Mouse (Mus musculus) left cerebral cortex, postnatal 10 days (tissue): ENCODE measurements around the gene Ramp1. TPM values are rescaled to one million over a fixed set of nuclear protein-coding genes. Genes with fewer than 3 reads are reported as not detected.

Experiments used
- DNase-seq, 2 experiments: peaks; one replicate each; pipeline ENCODE4 v3.0.0; 2021 to 2022; ENCODE audit warnings: low spot score in 2 of 2, mixed read lengths in 1 of 2; ENCODE audit errors: extremely low spot score in 1 of 2
- intact Hi-C: fragments of 180-260 bp; cut with DNase I; formaldehyde crosslinking; loops from one replicate; pipeline ENCODE4 v1.15.1; 2025
- total RNA-seq, 2 experiments: library from RNA; stranded (reverse); gene quantifications; 2 replicates each; pipeline ENCODE4 v1.2.3; 2021

Gene Ramp1
- total RNA-seq, 2 experiments from 2014 or later: 33.9 to 37.5 TPM

DNA sequence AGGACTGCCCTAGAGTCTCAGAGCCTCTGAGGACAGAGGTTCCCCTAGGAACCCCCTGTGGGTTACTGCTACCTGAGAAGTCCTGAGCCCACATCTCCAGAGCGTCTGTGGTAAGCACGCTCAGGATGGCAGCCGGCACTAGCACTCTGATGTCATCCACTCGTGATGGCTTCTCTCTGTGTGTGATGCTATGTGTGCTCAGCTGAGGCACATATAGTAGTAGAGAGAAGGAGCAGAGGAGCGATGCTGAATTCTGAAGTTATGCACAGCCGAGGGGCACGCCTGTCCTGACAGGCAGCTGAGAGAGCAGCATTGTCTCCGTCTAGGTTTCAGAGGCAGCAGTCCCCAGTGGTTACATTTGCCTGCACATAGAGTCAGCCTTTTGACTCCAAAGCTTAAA lies 12.6 kb downstream of the Ramp1 start:
- intact Hi-C loops: no loop called here
- DNase-seq: peak in 1 of 2 experiments; percentile 9

DNA sequence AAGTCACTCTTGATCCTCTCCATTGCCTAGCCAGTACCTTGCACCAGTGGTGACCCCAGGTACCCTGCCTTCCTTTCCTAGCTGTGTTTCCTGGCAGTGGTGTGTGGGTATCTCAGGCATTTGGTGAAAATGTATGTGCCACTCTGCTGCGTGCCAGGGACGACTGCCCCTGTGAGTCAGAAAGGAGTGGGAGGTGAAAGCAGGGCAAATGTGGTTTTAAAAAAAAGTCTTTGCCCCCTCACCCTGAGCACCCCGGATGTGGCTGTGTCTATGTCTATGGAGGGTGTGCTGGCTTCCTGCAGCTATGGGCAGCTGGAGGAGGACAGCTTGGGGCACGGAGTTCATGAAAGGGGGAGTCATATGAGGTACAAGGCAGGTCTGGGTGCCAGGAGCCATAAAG lies 13.6 kb downstream of the Ramp1 start:
- DNase-seq: peak in 1 of 2 experiments; percentile 11
- intact Hi-C loops: no loop called here

DNA sequence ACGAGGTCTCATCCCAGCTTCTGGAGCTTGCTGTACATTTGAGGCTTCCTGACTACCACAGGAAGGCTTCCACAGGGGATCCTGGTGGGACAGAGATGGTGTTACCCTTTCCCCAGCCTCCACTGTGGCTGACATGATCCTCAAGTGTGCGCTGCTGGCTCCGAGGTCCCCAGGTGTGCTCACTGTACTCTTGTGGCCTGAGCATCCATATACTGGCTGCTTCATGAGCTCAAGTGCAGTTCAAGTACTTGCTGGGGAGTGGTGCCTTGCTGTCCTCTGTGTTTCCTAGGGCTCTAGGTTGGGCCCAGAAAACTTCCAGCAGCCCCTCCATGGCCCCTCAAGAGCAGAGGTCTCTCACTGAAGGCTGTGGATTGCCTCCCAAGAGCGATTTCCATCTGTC lies 14.1 kb downstream of the Ramp1 start:
- intact Hi-C loops: no loop called here
- no peak for DNase-seq

DNA sequence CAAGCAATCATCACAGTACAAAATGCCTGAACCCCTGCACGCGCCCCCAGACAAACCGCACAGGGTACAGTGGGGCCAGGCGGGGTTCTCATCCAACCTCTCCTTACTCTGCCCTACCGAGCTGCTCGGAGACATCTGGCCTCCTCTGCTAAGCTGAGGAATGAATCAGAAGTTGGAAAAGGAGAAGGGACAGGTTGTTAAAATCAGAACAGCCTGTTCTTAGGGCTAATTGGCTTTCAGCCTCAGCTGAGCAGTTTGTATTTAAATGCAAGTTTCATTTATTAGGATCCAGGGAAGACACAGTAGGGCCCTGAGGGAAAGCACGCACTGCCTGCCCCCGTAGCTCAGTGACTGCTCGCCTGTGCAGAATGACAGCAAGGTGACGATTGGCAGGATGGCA lies 20.2 kb downstream of the Ramp1 start:
- peak in 1 of 2 experiments; percentile 28 for DNase-seq
- intact Hi-C loops: no loop called here

DNA sequence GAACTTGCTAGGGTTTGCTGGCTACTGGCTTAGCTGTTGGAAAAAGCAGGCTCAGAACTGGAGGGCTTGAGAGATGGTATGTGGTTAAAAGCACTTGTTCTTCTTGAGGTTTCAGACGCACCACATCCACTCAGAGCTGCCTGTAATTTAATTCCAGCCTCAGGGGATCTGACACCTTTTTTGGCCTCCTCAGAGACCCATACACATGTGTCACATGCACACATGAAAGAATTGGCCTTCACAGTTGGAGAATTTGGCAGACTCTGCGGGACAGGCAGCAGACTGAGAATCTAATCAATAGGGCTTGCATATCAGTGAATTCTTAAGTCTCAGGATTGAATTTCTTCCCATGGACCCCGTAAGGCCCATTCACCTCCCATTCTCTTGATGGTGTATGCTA lies 21.5 kb downstream of the Ramp1 start:
- intact Hi-C loops: no loop called here
- no peak for DNase-seq

DNA sequence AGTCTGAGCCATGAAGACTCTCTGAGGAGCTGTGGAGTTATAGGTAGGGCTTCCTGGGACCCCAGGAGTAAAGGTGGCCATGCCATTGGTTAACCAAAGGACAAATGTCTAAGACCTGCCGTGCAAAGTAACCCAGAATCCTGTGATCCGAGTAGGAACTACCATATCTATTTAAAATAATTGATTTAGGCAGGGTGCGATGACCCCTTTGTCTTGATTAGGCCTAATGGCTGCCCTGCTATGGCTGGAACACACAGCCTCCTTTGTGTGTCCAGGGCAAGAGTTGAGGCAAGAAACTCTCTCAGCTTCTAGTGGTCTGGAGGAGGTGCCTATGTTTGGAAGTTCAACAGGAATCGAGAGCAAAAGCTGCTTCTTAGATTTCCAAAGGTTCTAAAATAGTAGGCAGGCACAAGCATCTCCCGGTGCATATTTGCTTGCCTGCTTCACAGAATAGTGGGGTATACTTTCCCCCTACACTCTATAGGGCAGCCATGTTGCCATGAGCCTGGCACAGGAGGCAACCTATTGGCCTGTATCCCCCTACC lies 24.7 kb downstream of the Ramp1 start:
- intact Hi-C loops: no loop called here
- no peak for DNase-seq

DNA sequence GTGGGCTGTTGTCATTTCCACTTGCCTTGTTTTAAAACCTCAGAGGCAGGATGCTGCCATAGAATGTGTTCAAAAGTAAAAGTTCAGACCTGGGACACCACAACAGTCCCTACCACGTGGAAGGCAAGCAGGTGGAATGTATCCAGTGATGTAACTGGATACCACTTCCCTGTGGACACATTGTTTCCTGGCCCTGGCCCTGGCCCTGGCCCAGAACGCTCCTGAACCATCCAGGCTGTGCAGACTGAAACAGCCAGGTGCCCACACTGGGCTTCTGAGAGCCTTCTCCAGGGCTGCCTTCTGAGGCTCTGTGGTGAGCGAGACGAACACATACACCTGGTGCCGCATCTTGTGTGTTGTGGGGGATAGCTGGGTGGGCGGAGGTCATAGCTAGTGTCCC lies 26.0 kb downstream of the Ramp1 start:
- no peak for DNase-seq
- intact Hi-C loops: no loop called here

DNA sequence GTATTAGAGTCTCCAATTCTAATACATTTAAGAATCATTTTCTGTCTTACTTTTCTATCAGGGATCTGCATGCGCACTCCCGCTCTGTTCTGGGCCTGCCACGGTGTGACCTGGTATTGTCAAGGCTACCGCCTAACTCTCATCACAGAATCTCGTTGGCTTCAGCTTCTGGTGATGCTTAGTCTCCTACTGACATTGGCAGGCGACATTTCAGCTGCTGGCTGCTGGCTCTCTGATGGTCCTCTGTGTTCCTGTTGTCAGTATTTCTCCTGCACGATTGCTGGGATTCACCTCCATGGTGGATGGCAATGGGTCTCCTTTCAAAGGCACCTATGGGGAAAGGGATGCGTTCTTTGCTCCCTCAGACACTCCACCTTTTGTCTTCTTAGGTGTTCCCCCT lies 26.7 kb downstream of the Ramp1 start:
- no peak for DNase-seq
- intact Hi-C loops: no loop called here

DNA sequence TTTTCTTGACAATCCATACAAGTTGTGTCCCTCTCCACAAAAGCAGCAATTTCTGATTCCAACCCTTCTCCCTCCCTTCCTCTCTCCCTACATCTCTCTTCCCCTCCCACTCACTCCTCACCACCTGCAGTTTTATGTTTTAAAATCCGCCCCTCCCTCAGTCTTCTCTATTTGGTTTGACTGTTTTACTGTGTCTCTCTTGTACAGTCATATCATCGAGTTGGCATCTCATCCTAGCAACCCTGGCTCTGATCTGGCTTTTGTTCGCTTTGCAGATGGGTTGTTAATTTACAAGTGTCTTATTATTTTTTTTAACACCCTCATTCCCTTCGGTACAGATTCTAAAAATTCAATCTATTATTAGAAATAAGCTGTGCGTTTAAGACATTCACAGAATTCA lies 27.3 kb downstream of the Ramp1 start:
- intact Hi-C loops: no loop called here
- peak in 1 of 2 experiments; percentile 61 for DNase-seq

DNA sequence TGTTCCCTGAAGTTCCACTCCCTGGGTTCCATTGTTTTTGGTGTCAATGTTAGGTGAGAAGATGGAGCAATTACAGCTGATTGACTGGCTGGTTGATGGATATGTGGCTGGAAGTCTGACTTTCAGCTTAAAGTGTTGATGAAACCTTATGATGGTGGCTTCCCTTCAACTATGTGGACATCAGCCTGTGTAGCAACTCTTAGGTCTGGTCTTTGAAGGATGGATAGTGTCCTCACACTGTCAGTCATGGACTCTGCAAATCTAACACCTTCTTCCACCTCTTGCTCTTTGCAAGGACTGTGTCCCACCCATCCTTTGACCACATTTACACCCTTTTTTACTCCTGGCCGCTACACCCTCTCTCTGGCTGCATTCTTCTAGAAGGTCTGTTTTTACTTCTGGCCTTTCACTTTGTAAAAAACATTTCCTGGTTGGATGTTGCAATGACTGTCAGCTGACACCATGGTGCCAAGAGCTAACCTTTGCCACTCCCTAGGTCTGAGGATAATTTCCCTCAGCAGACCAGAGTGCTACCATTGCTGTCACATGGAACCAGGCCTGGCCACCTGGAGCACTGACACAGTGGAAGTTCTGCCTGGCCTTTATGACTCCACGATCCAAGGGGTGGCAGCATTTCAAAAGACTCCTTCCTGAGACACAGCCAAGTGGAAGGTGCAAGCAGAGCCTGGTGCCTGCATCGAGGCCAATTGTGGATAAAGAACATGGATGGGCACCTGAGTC lies 27.9 kb downstream of the Ramp1 start:
- DNase-seq: no peak
- intact Hi-C loops: no loop called here

DNA sequence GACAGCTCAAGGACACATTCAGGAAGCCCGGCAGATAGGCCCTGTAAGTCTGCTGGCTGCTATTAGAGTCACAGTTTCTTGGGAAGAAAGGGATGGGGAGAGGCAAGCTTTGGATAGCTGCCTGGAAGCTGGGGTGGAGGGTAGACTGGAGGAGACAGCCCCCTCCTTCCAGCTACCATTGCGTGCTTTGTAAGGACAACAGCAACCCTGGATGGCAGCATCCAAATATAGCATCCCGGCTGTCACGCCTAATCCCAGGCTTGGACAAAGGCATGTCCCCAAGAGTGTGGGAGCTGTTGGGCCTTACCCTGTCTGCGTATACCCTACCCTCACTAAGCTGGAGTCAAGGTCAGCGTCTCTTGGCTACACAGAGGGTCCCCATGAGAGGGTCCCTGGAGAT lies 29.7 kb downstream of the Ramp1 start:
- DNase-seq: peak; percentile 70 to 81
- intact Hi-C loops: no loop called here

DNA sequence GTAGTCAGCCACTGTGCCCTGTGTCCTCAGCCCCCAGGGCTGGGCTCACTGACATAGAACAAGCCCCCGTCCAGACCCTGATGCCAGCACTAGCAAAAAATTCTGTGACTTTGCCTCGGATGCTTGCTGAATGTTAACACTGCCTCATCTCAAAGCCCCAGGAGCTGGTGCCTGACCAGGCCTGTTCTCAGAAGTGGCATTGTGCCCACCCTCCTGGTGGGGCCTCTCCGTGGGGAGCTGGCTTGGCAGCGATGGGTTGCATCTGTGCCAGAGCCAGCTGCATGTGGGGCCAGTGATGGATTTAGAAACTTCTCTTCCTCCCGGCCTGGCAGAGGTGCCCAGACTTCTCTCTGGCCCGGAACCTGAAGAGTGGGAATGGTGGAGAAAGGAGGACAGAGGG lies 30.2 kb downstream of the Ramp1 start:
- intact Hi-C loops: loop anchor here (2.0 to 10.0 kb wide), 2 partner anchors 29 to 235 kb away; no protein-coding TSS in a partner anchor
- DNase-seq: peak; percentile 89 to 91

DNA sequence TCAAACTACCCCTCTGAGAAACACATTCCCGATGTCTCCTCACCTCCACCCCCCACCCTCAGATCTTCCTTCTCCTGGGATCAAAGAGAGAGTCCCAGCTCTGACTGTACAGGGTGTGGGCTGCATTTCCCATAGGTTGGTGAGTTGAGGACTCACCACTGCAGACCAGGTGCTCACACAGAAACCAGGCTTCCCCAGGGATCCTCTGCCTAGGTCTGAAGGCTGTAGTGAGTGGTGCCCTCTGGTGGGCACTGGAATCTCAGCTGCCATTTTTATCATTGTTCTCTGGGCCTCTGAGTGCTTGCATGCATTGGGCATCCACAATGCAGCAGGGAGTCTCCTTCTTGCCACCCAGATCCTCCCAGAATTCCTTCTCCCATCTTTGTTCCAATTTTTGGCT lies 31.5 kb downstream of the Ramp1 start:
- intact Hi-C loops: loop anchor here (2.0 to 10.0 kb wide), 2 partner anchors 30 to 236 kb away; no protein-coding TSS in a partner anchor
- peak; percentile 48 to 64 for DNase-seq

DNA sequence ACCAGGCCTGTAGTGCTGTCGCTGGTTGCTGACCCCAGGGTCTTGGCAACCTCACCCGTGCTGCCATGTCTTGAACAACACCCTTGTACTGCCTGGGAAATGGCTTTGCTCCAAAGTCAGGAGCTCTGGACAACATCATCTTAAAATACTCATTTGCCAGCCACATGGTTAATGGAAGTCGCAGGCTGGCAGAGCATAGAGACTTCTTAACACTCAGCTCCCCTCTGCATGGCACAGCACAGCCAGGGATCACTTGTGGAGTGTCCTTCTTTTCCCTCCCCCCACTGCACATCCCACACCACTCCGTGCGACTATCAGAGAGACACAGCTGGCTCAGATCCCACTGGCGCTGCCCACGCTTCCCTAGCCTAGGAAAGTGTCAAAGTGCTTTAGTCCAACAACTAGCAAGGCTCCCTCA lies 32.0 kb downstream of the Ramp1 start:
- DNase-seq: peak in 1 of 2 experiments; percentile 37
- intact Hi-C loops: loop anchor here (2.0 to 10.0 kb wide), 2 partner anchors 31 to 237 kb away; no protein-coding TSS in a partner anchor

DNA sequence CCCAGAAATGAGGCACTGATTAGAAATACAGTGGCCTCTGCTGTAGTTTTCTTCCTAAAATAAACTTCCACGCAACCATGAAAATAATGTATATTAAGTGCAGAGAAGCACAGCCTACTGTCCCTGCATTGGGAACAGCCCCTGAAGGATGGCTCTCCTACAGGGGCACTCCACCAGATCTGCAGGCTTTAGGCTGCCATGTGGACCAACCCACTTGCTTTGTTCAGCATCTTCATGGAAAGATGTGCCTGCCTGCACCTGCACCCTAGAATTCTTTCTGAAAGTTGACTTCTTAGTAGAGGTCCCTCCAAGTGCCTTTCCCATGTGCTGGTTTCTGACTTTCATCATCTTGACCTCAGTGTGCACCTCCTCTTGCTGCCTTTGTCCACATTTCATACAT lies 35.6 kb downstream of the Ramp1 start:
- DNase-seq: no peak
- intact Hi-C loops: loop anchor here (10.0 kb wide), 1 partner anchor 240 kb away; no protein-coding TSS in a partner anchor

DNA sequence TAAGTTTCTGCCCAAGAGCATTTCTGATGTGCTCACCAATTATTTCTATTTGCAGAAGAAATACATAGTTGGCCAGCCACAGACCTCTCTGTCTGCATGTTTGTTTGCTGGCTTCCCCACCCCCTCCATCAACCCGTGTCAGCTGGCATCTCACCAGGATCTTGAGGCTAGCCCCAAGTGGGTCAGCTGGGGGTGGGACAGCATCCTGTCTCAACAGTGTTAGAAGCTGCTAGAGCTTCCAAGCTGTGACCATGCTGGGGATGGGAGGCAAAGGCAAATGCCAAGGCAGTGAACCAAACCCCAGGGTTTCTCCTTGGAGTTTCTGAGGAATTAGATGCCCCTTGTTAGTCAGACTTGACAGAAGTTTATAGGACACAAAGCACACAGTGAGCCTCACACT lies 36.4 kb downstream of the Ramp1 start:
- DNase-seq: peak; percentile 12 to 61
- intact Hi-C loops: loop anchor here (10.0 kb wide), 1 partner anchor 241 kb away; no protein-coding TSS in a partner anchor

DNA sequence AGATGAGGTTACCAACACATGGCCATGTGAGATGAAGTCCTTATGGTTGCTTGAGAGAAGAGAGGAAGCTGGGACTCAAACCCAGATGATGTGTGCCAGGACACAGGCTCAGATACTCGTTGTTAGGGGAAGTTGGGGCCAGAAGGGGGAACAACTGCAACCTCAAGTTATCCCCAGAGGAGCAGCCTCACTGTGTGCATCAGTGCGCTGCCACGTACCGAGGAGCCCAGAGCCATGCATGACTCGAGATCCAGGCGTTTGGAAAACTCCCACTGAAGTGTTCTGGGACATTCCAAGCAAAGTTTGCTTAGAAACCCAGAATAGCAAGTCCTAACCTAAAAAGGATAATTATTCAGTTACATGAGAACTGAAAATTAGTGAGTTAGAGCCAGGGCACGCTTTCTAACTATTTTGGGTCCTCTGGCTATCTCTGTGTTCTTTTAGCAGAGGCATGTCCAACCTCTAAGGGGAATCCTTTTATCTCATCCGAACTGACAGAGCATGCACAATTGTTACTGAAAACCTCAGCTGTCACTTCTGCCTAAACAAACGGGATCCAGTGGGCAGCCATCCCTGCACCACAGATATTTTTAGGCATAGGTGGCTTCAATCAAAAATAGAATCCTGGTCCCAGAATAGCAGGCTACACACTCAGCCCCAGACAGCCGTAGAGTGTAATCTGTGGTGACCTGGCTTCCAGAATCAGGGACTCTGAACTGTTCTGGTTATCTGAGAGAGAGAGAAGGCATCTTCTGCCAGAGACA lies 37.1 kb downstream of the Ramp1 start:
- no peak for DNase-seq
- intact Hi-C loops: loop anchor here (10.0 kb wide), 1 partner anchor 242 kb away; no protein-coding TSS in a partner anchor

DNA sequence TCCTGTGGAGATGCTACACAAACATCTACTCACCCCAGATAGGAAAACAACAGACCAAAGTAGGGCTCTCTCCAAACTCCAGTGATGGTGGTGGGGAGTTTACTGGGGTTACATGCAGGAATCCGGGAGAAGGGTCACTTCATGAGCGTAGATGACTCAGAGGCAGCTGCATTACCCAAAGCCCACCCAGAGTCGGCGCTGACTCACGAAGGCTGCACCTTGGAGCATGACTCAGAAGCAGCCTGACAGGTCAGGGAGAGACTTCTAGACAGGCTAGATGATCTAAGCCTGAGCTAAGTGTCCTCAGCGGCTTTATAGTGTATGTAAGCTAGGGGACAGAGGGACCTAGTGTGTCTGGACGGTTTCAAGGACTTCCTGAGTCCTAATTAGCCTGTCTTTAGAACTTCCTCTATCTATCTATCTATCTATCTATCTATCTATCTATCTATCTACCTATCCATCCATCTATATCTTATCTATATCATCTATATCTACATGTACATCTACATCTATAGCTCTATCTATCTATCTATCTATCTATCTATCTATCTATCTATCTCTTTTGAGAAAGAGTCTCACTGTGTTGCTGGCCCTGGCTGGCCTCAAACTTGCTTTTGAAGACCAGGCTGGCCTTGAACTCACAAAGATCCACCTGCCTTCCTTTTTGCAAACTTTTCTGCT lies 40.2 kb downstream of the Ramp1 start:
- DNase-seq: no peak
- intact Hi-C loops: loop anchor here (10.0 kb wide), 1 partner anchor 245 kb away; no protein-coding TSS in a partner anchor

DNA sequence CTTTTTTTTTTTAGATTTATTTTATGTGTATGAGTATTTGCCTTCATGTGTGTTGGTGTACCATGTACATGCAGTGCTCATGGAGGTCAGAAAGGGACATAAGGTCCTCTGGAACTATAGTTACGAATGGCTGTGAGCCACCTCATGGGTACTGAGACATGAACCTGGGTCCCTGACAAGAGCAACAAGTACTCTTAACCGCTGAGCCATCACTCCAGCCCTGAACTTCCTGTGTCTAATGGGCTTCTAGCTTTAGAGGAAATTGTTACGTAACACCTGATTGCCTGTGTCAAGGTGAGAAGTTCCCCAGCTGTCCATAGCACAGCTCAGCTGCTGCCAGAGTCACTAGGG lies 40.7 kb downstream of the Ramp1 start:
- no peak for DNase-seq
- intact Hi-C loops: no loop called here
